Mouse (Mus musculus): ENCODE measurements around the gene Trim14. TPM values are rescaled to one million over a fixed set of nuclear protein-coding genes. Genes with fewer than 3 reads are reported as not detected.
A peak's percentile ranks its signal among the peaks of the same experiment; 100 is the strongest.

Trim14 gene
- total and polyA plus RNA-seq, 3 experiments: 11.6 to 35.4 (median 26.5) TPM

GRCm38 (mm10) chr4:46574841-46575240 is 38.9 kb upstream of the Trim14 start:
- peaks cover 55% of the 10 kb centered on the region for H3K79me2 ChIP-seq (replicated peaks; ENCODE audit: control insufficient read depth, extremely low read depth, insufficient read depth, poor library complexity, severe bottlenecking)
- peaks cover 5% of the 10 kb centered on the region for H3K9me3 ChIP-seq (replicated peaks; ENCODE audit: low read length)
- H3K27me3 ChIP-seq (replicated peaks): no peaks in the 10 kb centered on the region
- no peak for DNase-seq (ENCODE audit: extremely low read depth)
- TF ChIP-seq ZMIZ1 (IDR thresholded peaks at IDR 0.05; ENCODE audit: low read depth, low read length): no peak
- dilution Hi-C loops (cut with MboI; ENCODE audit: extremely low pct_ligation_motif_present, extremely low pct_unique_long_range_greater_than_20kb, low sequenced_read_pairs) (no loop called here), in situ Hi-C loops (cut with MboI; ENCODE audit: low pct_ligation_motif_present, low pct_unique_long_range_greater_than_20kb, low sequenced_read_pairs) (no loop called here)
- peaks cover 23 to 38% of the 10 kb centered on the region in 2 experiments for H3K4me1 ChIP-seq (ENCODE audit: control insufficient read depth in 1 of 2, insufficient read depth in 2 of 2)
- H3K9ac ChIP-seq (ENCODE audit: insufficient read depth, low read depth): peak overlapping the region; percentile 71
- peak overlapping the region; percentile 99 for H3K27ac ChIP-seq (ENCODE audit: insufficient read depth, low read depth)
- peak overlapping the region; percentile 1 to 29 (median 11) for H3K4me3 ChIP-seq (replicated peaks in 1 of 3; ENCODE audit: low read depth in 2 of 3, low read length in 2 of 3, poor library complexity in 1 of 3)
- H3K36me3 ChIP-seq (replicated peaks in 1 of 2; ENCODE audit: control insufficient read depth in 1 of 2, insufficient read depth in 1 of 2, low read length in 1 of 2): peaks cover 18 to 20% of the 10 kb centered on the region in 2 experiments
- peak overlapping the region; percentile 98 for H3K4me2 ChIP-seq (ENCODE audit: insufficient read depth, low read depth, poor library complexity, severe bottlenecking)

DNA sequence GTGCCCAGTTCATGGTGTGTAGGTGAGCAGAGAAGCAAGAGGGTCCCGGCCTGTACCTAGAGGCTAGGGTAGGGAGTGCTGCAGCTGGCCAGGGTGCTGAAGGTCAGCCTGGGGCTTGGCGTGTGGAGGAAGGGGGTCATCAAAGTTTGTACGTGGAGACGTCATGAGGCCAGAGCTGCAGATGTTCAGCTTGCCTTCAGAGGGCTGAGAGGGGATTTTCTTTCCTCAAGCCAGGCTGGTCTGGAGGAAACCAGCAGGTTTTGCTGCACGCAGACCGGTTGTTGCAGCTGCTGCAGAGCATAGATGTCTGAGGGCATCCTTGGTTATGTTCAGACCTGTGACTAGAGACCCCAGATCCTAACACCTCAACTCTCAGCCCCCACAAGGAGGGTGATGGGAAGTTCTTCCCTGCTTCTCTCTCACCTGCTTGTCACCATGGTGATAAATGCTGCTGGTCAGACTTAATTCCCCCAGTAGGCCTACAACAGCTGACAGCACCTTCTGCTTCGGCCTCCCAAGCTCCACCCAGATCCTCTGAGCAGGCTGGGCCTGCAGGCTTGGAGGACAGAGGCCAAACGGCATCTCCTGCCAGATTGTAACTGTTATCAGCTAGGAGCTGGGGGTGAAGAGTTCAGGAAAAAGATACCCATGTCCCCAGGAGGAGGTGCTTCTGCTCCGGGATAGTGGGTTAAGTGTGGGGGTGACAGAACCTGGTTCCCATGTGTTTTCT is 38.2 kb upstream of the Trim14 start:
- Histone ChIP-seq H3K79me2 (replicated peaks; ENCODE audit: control insufficient read depth, extremely low read depth, insufficient read depth, poor library complexity, severe bottlenecking) (peaks cover 58% of the 10 kb centered on the region), H3K9ac (ENCODE audit: insufficient read depth, low read depth) (peak overlapping the region; percentile 71), H3K4me1 (ENCODE audit: control insufficient read depth in 1 of 2, insufficient read depth in 2 of 2) (peaks cover 28 to 45% of the 10 kb centered on the region in 2 experiments), H3K9me3 (replicated peaks; ENCODE audit: low read length) (peaks cover 5% of the 10 kb centered on the region), H3K27ac (ENCODE audit: insufficient read depth, low read depth) (peak overlapping the region; percentile 99), H3K4me3 (replicated peaks in 1 of 3; ENCODE audit: low read depth in 2 of 3, low read length in 2 of 3, poor library complexity in 1 of 3) (peak overlapping the region; percentile 7 to 29 (median 15)), H3K4me2 (ENCODE audit: insufficient read depth, low read depth, poor library complexity, severe bottlenecking) (peak overlapping the region; percentile 98), H3K27me3 (replicated peaks) (no peaks in the 10 kb centered on the region), H3K36me3 (replicated peaks in 1 of 2; ENCODE audit: control insufficient read depth in 1 of 2, insufficient read depth in 1 of 2, low read length in 1 of 2) (peaks cover 18 to 20% of the 10 kb centered on the region in 2 experiments)
- in situ Hi-C loops (cut with MboI; ENCODE audit: low pct_ligation_motif_present, low pct_unique_long_range_greater_than_20kb, low sequenced_read_pairs): no loop called here
- dilution Hi-C loops (cut with MboI; ENCODE audit: extremely low pct_ligation_motif_present, extremely low pct_unique_long_range_greater_than_20kb, low sequenced_read_pairs): no loop called here
- peak; percentile 67 for DNase-seq (ENCODE audit: extremely low read depth)
- no peak; the same call in 1 of the 2 replicates for TF ChIP-seq ELF1 (IDR thresholded peaks at IDR 0.05; ENCODE audit: low read depth, low read length)
- TF ChIP-seq CTCF (conservative IDR thresholded peaks at IDR 0.05 in 1 of 2, IDR thresholded peaks at IDR 0.05 in 1 of 2; ENCODE audit: low read depth in 2 of 2, low read length in 2 of 2): no peak
- no peak for TF ChIP-seq POLR2AphosphoS2 (IDR thresholded peaks at IDR 0.05; ENCODE audit: low read depth, low read length)
- TF ChIP-seq CHD1 (IDR thresholded peaks at IDR 0.05; ENCODE audit: low read depth, low read length): no peak
- no peak for TF ChIP-seq JUN (IDR thresholded peaks at IDR 0.05; ENCODE audit: insufficient read depth, low read depth, low read length)
- peak; percentile 90 for TF ChIP-seq TBP (conservative IDR thresholded peaks at IDR 0.05; ENCODE audit: low read depth, low read length)
- no peak for TF ChIP-seq JUND (conservative IDR thresholded peaks at IDR 0.05; ENCODE audit: low read depth, low read length)
- no peak for TF ChIP-seq PAX5 (IDR thresholded peaks at IDR 0.05; ENCODE audit: low read length)
- peak; percentile 30; the same call in 1 of the 2 replicates for TF ChIP-seq ETS1 (conservative IDR thresholded peaks at IDR 0.05; ENCODE audit: low read depth, low read length)
- TF ChIP-seq SMC3 (IDR thresholded peaks at IDR 0.05; ENCODE audit: low read depth, low read length): no peak
- TF ChIP-seq USF1 (IDR thresholded peaks at IDR 0.05; ENCODE audit: low read depth, low read length): no peak
- no peak for TF ChIP-seq ZNF384 (IDR thresholded peaks at IDR 0.05; ENCODE audit: low read depth, low read length)
- no peak for TF ChIP-seq ZKSCAN1 (IDR thresholded peaks at IDR 0.05; ENCODE audit: borderline replicate concordance, low read depth, low read length)
- TF ChIP-seq IRF4 (IDR thresholded peaks at IDR 0.05; ENCODE audit: low read depth, low read length): 0 out of 2 replicates have a peak, but pooled peaks have one; percentile 16
- no peak for TF ChIP-seq MAFK (IDR thresholded peaks at IDR 0.05; ENCODE audit: insufficient replicate concordance, low read length)
- peak; percentile 83; the same call in 1 of the 2 replicates for TF ChIP-seq TCF12 (IDR thresholded peaks at IDR 0.05; ENCODE audit: low read depth, low read length)
- no peak for TF ChIP-seq USF2 (conservative IDR thresholded peaks at IDR 0.05; ENCODE audit: low read depth, low read length)
- no peak for TF ChIP-seq GABPA (IDR thresholded peaks at IDR 0.05; ENCODE audit: insufficient replicate concordance, low read depth, low read length)
- 0 out of 2 replicates have a peak, but pooled peaks have one; percentile 5 for TF ChIP-seq BHLHE40 (IDR thresholded peaks at IDR 0.05; ENCODE audit: low read depth, low read length)
- peak; percentile 64 for TF ChIP-seq MXI1 (IDR thresholded peaks at IDR 0.05; ENCODE audit: low read depth, low read length)
- peak; percentile 14; the same call in 1 of the 2 replicates for TF ChIP-seq ZMIZ1 (IDR thresholded peaks at IDR 0.05; ENCODE audit: low read depth, low read length)
- TF ChIP-seq UBTF (IDR thresholded peaks at IDR 0.05; ENCODE audit: low read depth, low read length): peak; percentile 97
- no peak for TF ChIP-seq MYC (IDR thresholded peaks at IDR 0.05; ENCODE audit: low read depth, low read length)
- no peak for TF ChIP-seq RCOR1 (conservative IDR thresholded peaks at IDR 0.05; ENCODE audit: low read depth, low read length)
- no peak for TF ChIP-seq MAZ (IDR thresholded peaks at IDR 0.05; ENCODE audit: low read depth, low read length)
- no peak for TF ChIP-seq KAT2A (IDR thresholded peaks at IDR 0.05; ENCODE audit: insufficient replicate concordance, low read length)
- TF ChIP-seq POLR2A (IDR thresholded peaks at IDR 0.05; ENCODE audit: low read depth, low read length): peak; percentile 47
- TF ChIP-seq EP300 (IDR thresholded peaks at IDR 0.05; ENCODE audit: low read length): no peak; the same call in 1 of the 2 replicates
- TF ChIP-seq E2F4 (IDR thresholded peaks at IDR 0.05; ENCODE audit: insufficient replicate concordance, low read depth, low read length): no peak
- TF ChIP-seq SIN3A (IDR thresholded peaks at IDR 0.05; ENCODE audit: low read length): peak; percentile 68
- TF ChIP-seq ZC3H11A (IDR thresholded peaks at IDR 0.05; ENCODE audit: low read depth, low read length): no peak

Measured in CH12.LX (cell line).